Mouse (Mus musculus) thymus, adult 2 months (tissue): Measurements from ENCODE around the gene Midn. TPM values are rescaled to one million over a fixed set of nuclear protein-coding genes. Genes with fewer than 3 reads are reported as not detected.

ENCODE experiments used
- DNase-seq: peaks from one replicate; pipeline ENCODE4 v3.0.0; 2021
- H3K27ac ChIP-seq: fragments of 200-500 bp; 2 replicates; pipeline ENCODE4 v1.5.1; 2012; ENCODE audit warnings: low read length, control low read depth; ENCODE audit not compliant: control insufficient read depth, insufficient read depth
- H3K27me3 ChIP-seq: fragments of 200-500 bp; 2 replicates; pipeline ENCODE4 v1.6.1; 2012; ENCODE audit warnings: mild to moderate bottlenecking, low read length, moderate library complexity, mixed read lengths; ENCODE audit not compliant: control insufficient read depth, insufficient read depth
- H3K36me3 ChIP-seq: fragments of 200-500 bp; 2 replicates; pipeline ENCODE4 v1.6.1; 2012; ENCODE audit warnings: mild to moderate bottlenecking, low read length, moderate library complexity; ENCODE audit not compliant: control insufficient read depth, insufficient read depth
- H3K4me1 ChIP-seq: fragments of 200-500 bp; replicated peaks from 2 replicates; pipeline ENCODE4 v1.6.1; 2012; ENCODE audit warnings: low read length; ENCODE audit not compliant: control insufficient read depth, insufficient read depth
- H3K4me3 ChIP-seq: fragments of 200-500 bp; 2 replicates; pipeline ENCODE4 v1.5.1; 2012; ENCODE audit warnings: mild to moderate bottlenecking, low read length, control low read depth, moderate library complexity; ENCODE audit not compliant: control insufficient read depth, insufficient read depth
- CTCF ChIP-seq: fragments of 200-500 bp; IDR thresholded peaks from 2 replicates; pipeline ENCODE4 v1.5.1; 2012; ENCODE audit warnings: mild to moderate bottlenecking, control low read depth, low read length, moderate library complexity, borderline replicate concordance; ENCODE audit not compliant: control insufficient read depth, poor library complexity, insufficient read depth; ENCODE audit errors: extremely low read depth
- POLR2A ChIP-seq: fragments of 200-500 bp; IDR thresholded peaks from 2 replicates; pipeline ENCODE4 v1.6.1; 2012; ENCODE audit warnings: mild to moderate bottlenecking, low read length, control low read depth, moderate library complexity; ENCODE audit not compliant: control insufficient read depth, poor library complexity, insufficient read depth; ENCODE audit errors: extremely low read depth
- WGBS: fragments of 180-500 bp; shearing (Covaris S2); methylation state at CpG from one replicate; pipeline ENCODE4 v1.1.7; 2018; 5-methylcytosine and 5-hydroxymethylcytosine counted together
- polyA plus RNA-seq: library from polyadenylated mRNA; depleted of rRNA; stranded (reverse); fragments of >200 nt; gene quantifications from 2 replicates; pipeline ENCODE4 v1.2.3, GENCODE M21; 2012

Midn gene
- polyA plus RNA-seq, 1 experiment, result 342 TPM

- Histone ChIP-seq H3K36me3 (peaks cover 30% of the 10 kb centered on the region), H3K4me3 (no peak overlapping the region), H3K4me1 (peaks cover 22% of the 10 kb centered on the region), H3K27ac (no peak overlapping the region), H3K27me3 (no peaks in the 10 kb centered on the region)
- TF ChIP-seq CTCF (no peak), POLR2A (no peak)
- DNase-seq, result no peak
- WGBS, result 52% methylated on average over 8 of the region's 8 CpGs
Measured at GRCm38 (mm10) chr10:80133226-80133849, 14.7 kb upstream of the Midn start.

- no peak for DNase-seq
- no peak overlapping the region for H3K27ac ChIP-seq
- H3K36me3 ChIP-seq, result peaks cover 24% of the 10 kb centered on the region
- H3K4me3 ChIP-seq, result no peak overlapping the region
- no peaks in the 10 kb centered on the region; the same call in 1 of the 2 replicates for H3K27me3 ChIP-seq
- 97% methylated on average over 9 of the region's 9 CpGs for WGBS
- no peak for TF ChIP-seq POLR2A
- no peak for TF ChIP-seq CTCF
- peaks cover 31% of the 10 kb centered on the region for H3K4me1 ChIP-seq
Measured at GRCm38 (mm10) chr10:80134421-80134820, 13.7 kb upstream of the Midn start.

GRCm38 (mm10) chr10:80135161-80135560 lies 12.9 kb upstream of the Midn start:
- no peaks in the 10 kb centered on the region; the same call in 1 of the 2 replicates for H3K27me3 ChIP-seq
- no peak overlapping the region for H3K27ac ChIP-seq
- 98% methylated on average over 10 of the region's 10 CpGs for WGBS
- peaks cover 17% of the 10 kb centered on the region for H3K36me3 ChIP-seq
- H3K4me1 ChIP-seq, result peaks cover 35% of the 10 kb centered on the region
- no peak for DNase-seq
- no peak for TF ChIP-seq POLR2A
- no peak overlapping the region for H3K4me3 ChIP-seq

GRCm38 (mm10) chr10:80135641-80136040 lies 12.4 kb upstream of the Midn start:
- H3K36me3 ChIP-seq, result peaks cover 12% of the 10 kb centered on the region
- 100% methylated on average over 1 of the region's 1 CpGs for WGBS
- DNase-seq, result no peak
- no peak overlapping the region for H3K4me3 ChIP-seq
- no peak overlapping the region for H3K27ac ChIP-seq
- H3K27me3 ChIP-seq, result no peaks in the 10 kb centered on the region; the same call in 1 of the 2 replicates
- peaks cover 35% of the 10 kb centered on the region for H3K4me1 ChIP-seq
- TF ChIP-seq CTCF (no peak), POLR2A (no peak)

- WGBS, result 84% methylated on average over 49 of the region's 49 CpGs
- H3K27ac ChIP-seq, result no peak overlapping the region
Measured at GRCm38 (mm10) chr10:80136179-80136951, 11.7 kb upstream of the Midn start.

GRCm38 (mm10) chr10:80136952-80137625 lies 11.0 kb upstream of the Midn start:
- Histone ChIP-seq H3K27ac (no peak overlapping the region), H3K4me3 (peak overlapping the region; percentile 49), H3K27me3 (no peaks in the 10 kb centered on the region; the same call in 1 of the 2 replicates), H3K4me1 (peaks cover 41% of the 10 kb centered on the region), H3K36me3 (peaks cover under 1% of the 10 kb centered on the region; the same call in 1 of the 2 replicates)
- DNase-seq, result no peak
- TF ChIP-seq CTCF, result no peak
- no peak for TF ChIP-seq POLR2A
- WGBS, result 27% methylated on average over 29 of the region's 29 CpGs

More at GRCm38 (mm10) chr10:80136179-80136951, 11.7 kb upstream of the Midn start:
- no peak for DNase-seq
- TF ChIP-seq POLR2A, result no peak
- TF ChIP-seq CTCF, result no peak
- Histone ChIP-seq H3K4me1 (peaks cover 41% of the 10 kb centered on the region), H3K36me3 (peaks cover 8% of the 10 kb centered on the region), H3K27me3 (no peaks in the 10 kb centered on the region; the same call in 1 of the 2 replicates), H3K4me3 (0 out of 2 replicates have a peak overlapping the region, but pooled peaks have one; percentile 49)
